Mouse (Mus musculus) kidney, embryonic 16.5 days (tissue): ENCODE results near the gene Asah2. TPM values are rescaled to one million over a fixed set of nuclear protein-coding genes. Genes with fewer than 3 reads are reported as not detected.

Source experiments
- ATAC-seq: fragments of 200-750 bp; cut with Nextera tagmentation; 2 replicates; pipeline ENCODE4 v1.8.0; 2017; ENCODE audit warnings: moderate TSS enrichment; ENCODE audit not compliant: low FRiP score, low TSS enrichment
- H3K27ac ChIP-seq: fragments of 300-500 bp; sonication (generic); 2 replicates; pipeline ENCODE4 v1.5.1; 2014; ENCODE audit warnings: low read length
- H3K27me3 ChIP-seq: fragments of 300-500 bp; sonication (generic); 2 replicates; pipeline ENCODE4 v1.6.1; 2014; ENCODE audit warnings: low read length, control low read depth, mixed read lengths; ENCODE audit not compliant: insufficient read depth
- H3K36me3 ChIP-seq: fragments of 300-500 bp; sonication (generic); 2 replicates; pipeline ENCODE4 v1.6.1; 2014; ENCODE audit warnings: low read length, control low read depth, mixed read lengths; ENCODE audit not compliant: insufficient read depth
- H3K4me1 ChIP-seq: fragments of 300-500 bp; sonication (generic); 2 replicates; pipeline ENCODE4 v1.6.1; 2014; ENCODE audit warnings: low read length, control low read depth, mixed read lengths; ENCODE audit not compliant: insufficient read depth
- H3K4me2 ChIP-seq: fragments of 300-500 bp; sonication (generic); replicated peaks from 2 replicates; pipeline ENCODE4 v1.6.1; 2014; ENCODE audit warnings: low read depth, low read length
- H3K4me3 ChIP-seq: fragments of 300-500 bp; sonication (generic); 2 replicates; pipeline ENCODE4 v1.5.1; 2014; ENCODE audit warnings: mild to moderate bottlenecking, low read length
- H3K9ac ChIP-seq: fragments of 300-500 bp; sonication (generic); replicated peaks from 2 replicates; pipeline ENCODE4 v1.6.1; 2014; ENCODE audit warnings: low read length
- H3K9me3 ChIP-seq: fragments of 300-500 bp; sonication (generic); 2 replicates; pipeline ENCODE4 v1.6.1; 2016; ENCODE audit warnings: low read length, control low read depth
- WGBS: fragments of 180-500 bp; shearing (Covaris S2); extraction: QIAGEN DNeasy Blood & Tissue Kit; methylation state at CpG from one replicate; pipeline ENCODE4 v1.1.7; 2014; 5-methylcytosine and 5-hydroxymethylcytosine counted together
- polyA plus RNA-seq: library from polyadenylated mRNA; unstranded; fragments of >200 nt; fragmentation: Nextera tagmentation; extraction: Ambion mirVana; gene quantifications from 2 replicates; pipeline ENCODE4 v1.2.1, GENCODE M21; 2015

The Asah2 gene
- polyA plus RNA-seq, 1 experiment from 2014 or later: 2.0 TPM

DNA sequence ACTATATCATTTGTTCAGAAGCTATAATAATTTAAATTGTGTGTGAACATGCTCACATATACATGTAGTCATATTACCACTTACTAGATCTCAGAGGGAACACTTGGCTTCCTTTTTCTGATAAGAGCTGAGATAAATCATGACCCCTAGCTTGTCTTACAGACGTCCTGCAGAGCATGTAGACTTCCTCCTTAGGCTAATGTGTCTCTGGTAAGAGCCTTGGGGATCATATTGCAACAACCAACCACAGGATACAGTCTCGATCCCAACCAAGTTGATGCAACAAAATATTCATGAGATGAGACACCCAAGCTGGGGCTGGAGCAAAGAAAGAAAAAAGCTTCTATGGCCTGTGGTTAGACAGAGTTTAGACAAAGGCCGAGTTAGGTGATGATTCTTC is 144.9 kb downstream of the Asah2 start:
- Histone ChIP-seq H3K27ac (no peak overlapping the region), H3K4me2 (no peak overlapping the region), H3K4me1 (no peaks in the 10 kb centered on the region), H3K27me3 (no peaks in the 10 kb centered on the region), H3K36me3 (no peaks in the 10 kb centered on the region), H3K4me3 (no peak overlapping the region), H3K9ac (no peak overlapping the region), H3K9me3 (no peaks in the 10 kb centered on the region)
- 27% methylated on average over 3 of the region's 3 CpGs for WGBS
- no peak for ATAC-seq

DNA sequence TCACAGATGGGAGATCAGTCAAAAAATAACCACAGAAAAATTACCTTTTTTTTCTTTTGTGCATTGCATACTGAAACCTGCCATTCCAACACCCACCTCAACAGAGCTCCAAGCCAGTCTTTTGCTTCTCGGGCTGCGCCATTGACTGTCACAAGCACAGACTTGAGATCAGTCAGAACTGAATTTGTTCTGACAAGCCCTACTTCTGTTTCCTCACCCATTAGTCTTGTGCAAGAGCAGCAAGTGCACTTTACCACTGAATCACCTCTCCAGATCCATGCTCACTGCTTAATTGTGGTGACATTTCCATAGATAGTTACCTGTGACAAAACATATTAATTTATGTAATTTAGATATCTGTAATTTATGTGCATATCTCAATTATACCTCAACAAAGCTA is 147.6 kb downstream of the Asah2 start:
- no peaks in the 10 kb centered on the region for H3K36me3 ChIP-seq
- 94% methylated on average over 2 of the region's 2 CpGs for WGBS
- H3K4me1 ChIP-seq: no peaks in the 10 kb centered on the region
- H3K9ac ChIP-seq: no peak overlapping the region
- H3K4me2 ChIP-seq: no peak overlapping the region
- no peak overlapping the region for H3K27ac ChIP-seq
- ATAC-seq: no peak
- no peaks in the 10 kb centered on the region for H3K27me3 ChIP-seq
- H3K9me3 ChIP-seq: no peaks in the 10 kb centered on the region
- no peak overlapping the region for H3K4me3 ChIP-seq

DNA sequence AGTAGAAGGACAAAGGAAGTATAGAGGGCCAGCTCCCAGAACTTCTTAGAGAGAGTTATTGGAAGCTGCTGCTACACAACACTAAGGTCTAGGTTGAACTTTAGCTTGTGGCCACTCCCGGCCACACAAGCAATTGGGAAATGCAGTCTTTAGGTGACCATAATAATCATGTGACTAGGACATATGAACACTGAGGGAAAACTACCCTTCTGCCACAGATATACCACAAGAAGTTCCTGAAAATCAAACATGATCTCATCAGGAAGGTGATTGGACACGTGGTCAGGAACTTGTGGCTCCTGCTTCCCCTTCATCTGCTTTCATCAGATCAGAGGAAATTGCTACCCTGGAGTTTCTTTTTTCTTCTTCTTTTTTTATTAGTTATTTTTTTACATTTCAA is 151.7 kb downstream of the Asah2 start:
- no peak for ATAC-seq
- no peak overlapping the region for H3K4me3 ChIP-seq
- H3K27me3 ChIP-seq: no peaks in the 10 kb centered on the region
- H3K9me3 ChIP-seq: no peaks in the 10 kb centered on the region
- WGBS: 74% methylated on average over 2 of the region's 2 CpGs
- H3K4me1 ChIP-seq: no peaks in the 10 kb centered on the region
- H3K4me2 ChIP-seq: no peak overlapping the region
- no peak overlapping the region for H3K27ac ChIP-seq
- no peak overlapping the region for H3K9ac ChIP-seq
- H3K36me3 ChIP-seq: no peaks in the 10 kb centered on the region

DNA sequence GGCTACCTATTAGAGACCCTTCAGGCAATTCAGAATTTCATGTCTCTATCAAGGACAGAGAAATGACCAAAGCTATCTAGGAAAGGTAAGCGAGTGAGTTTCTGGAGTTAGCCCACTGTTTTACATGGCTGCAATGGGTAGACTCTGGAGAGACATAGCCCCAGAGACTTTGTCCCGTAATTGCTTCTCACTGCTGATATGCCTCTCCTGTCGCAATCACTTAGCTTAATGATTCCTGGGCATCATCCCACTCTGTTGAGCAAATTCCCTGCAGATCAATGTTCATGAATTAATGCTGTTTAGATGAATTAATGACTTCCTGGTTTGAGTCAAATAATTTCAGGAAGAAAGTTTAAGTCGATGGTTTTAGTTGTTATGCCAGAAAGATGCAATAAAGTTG is 153.3 kb downstream of the Asah2 start:
- ATAC-seq: no peak
- H3K36me3 ChIP-seq: no peaks in the 10 kb centered on the region
- H3K4me3 ChIP-seq: no peak overlapping the region
- H3K27ac ChIP-seq: no peak overlapping the region
- no peaks in the 10 kb centered on the region for H3K4me1 ChIP-seq
- H3K9ac ChIP-seq: no peak overlapping the region
- H3K9me3 ChIP-seq: no peaks in the 10 kb centered on the region
- WGBS: 86% methylated on average over 4 of the region's 4 CpGs
- H3K27me3 ChIP-seq: no peaks in the 10 kb centered on the region
- no peak overlapping the region for H3K4me2 ChIP-seq

DNA sequence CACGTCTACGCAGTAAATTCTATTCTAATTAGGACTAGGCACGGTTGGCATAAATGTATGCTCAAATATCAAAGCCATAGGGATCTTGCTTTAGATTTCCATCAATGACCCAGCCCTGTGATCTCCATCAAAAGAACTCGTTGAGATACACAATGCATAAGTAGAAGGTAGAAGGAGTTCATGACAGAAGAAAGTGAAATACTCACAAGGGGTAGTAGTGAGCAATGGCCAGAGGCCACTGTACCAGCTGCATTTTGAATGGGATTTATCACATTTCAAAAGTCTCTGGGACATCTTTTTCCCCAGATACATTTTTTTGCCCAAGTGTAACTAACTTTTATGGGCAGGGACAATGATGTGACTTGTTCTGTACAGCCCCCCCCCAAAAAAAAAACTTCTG is 153.7 kb downstream of the Asah2 start:
- Histone ChIP-seq H3K9ac (no peak overlapping the region), H3K9me3 (no peaks in the 10 kb centered on the region), H3K4me2 (no peak overlapping the region), H3K4me3 (no peak overlapping the region), H3K27ac (no peak overlapping the region), H3K27me3 (no peaks in the 10 kb centered on the region), H3K36me3 (no peaks in the 10 kb centered on the region), H3K4me1 (no peaks in the 10 kb centered on the region)
- WGBS: 86% methylated on average over 4 of the region's 4 CpGs
- no peak for ATAC-seq

DNA sequence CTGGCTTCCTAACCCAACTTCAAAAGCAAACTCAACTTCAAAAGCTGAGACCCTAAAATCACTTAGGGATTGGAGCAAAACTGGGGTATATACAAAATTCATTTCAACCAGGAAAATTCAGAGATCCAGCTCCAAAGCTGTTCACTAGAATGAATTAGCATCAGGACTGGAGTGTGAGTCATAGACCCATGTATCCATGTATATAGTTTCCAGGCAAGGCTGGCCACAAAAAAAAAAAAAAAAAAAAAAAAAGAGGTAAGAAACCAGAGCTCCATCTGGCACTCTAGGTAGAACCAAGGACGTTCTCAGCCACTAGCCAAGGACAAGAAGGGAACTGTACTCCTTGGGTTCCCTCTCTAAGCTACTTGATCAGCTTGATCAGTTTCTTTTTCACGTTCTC is 154.2 kb downstream of the Asah2 start:
- H3K4me1 ChIP-seq: no peaks in the 10 kb centered on the region
- WGBS: 76% methylated on average over 2 of the region's 2 CpGs
- ATAC-seq: no peak

DNA sequence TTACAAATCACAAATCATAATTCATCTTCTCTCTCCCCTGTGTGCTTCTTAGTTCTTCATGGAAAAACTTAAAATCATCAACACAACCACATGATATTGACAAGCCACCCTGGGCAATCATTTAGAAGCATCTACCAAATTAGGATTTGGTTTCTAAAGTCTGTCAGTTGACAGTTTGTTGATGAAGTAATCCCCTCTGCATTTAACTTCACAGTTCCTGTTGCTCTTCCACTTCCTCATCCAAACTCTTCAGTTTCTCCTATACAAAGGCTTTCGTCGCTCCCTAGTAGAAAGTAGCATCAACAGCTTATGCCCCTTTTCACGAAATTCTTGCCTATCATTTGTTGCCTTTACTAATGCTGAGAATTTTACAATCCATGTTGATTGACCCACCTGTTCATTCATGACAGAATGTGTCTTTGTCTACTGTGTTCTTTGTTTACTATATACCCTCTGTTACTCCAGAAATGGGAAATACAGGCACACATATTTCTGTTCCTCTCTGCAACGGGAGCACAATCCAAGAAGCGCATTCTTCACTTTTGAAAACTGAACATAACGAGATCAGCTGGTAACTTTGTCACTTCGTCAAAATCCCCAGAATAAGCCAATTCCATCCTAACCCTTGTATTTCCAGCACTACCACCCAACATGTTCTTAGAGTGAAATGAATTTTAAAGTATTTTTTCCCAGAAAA is 157.1 kb downstream of the Asah2 start:
- WGBS: 80% methylated on average over 7 of the region's 7 CpGs
- H3K9me3 ChIP-seq: no peaks in the 10 kb centered on the region
- no peaks in the 10 kb centered on the region for H3K36me3 ChIP-seq
- H3K4me3 ChIP-seq: no peak overlapping the region
- H3K27ac ChIP-seq: no peak overlapping the region
- H3K27me3 ChIP-seq: no peaks in the 10 kb centered on the region
- H3K4me2 ChIP-seq: no peak overlapping the region
- H3K4me1 ChIP-seq: no peaks in the 10 kb centered on the region
- no peak for ATAC-seq
- no peak overlapping the region for H3K9ac ChIP-seq

More for the DNA sequence above, 154.2 kb downstream of the Asah2 start:
- Histone ChIP-seq H3K36me3 (no peaks in the 10 kb centered on the region), H3K9me3 (no peaks in the 10 kb centered on the region), H3K27me3 (no peaks in the 10 kb centered on the region), H3K9ac (no peak overlapping the region), H3K4me3 (no peak overlapping the region), H3K27ac (no peak overlapping the region), H3K4me2 (no peak overlapping the region)

Other genes starting within 250 kb of the Asah2 start
- gene A1cf, start 239.4 kb downstream of the Asah2 start, polyA plus RNA-seq: 1.9 and 2.0 TPM in 2 replicates